Mouse (Mus musculus) intestine, embryonic 15.5 days (tissue): ENCODE results near the gene Pnmal1. TPM values are rescaled to one million over a fixed set of nuclear protein-coding genes. Genes with fewer than 3 reads are reported as not detected.

Source experiments
- ATAC-seq: fragments of 200-750 bp; cut with Nextera tagmentation; 2 replicates; pipeline ENCODE4 v1.8.0; 2017; ENCODE audit warnings: moderate TSS enrichment, moderate library complexity
- H3K27ac ChIP-seq: fragments of 300-500 bp; sonication (generic); 2 replicates; pipeline ENCODE4 v1.5.1; 2015; ENCODE audit warnings: mild to moderate bottlenecking, inconsistent platforms
- H3K27me3 ChIP-seq: fragments of 300-500 bp; sonication (generic); replicated peaks from 2 replicates; pipeline ENCODE4 v1.6.1; 2015; ENCODE audit warnings: inconsistent platforms
- H3K36me3 ChIP-seq: fragments of 300-500 bp; sonication (generic); 2 replicates; pipeline ENCODE4 v1.6.1; 2015; ENCODE audit warnings: inconsistent platforms
- H3K4me1 ChIP-seq: fragments of 300-500 bp; sonication (generic); replicated peaks from 2 replicates; pipeline ENCODE4 v1.6.1; 2015; ENCODE audit warnings: inconsistent platforms
- H3K4me2 ChIP-seq: fragments of 300-500 bp; sonication (generic); replicated peaks from 2 replicates; pipeline ENCODE4 v1.6.1; 2015; ENCODE audit warnings: mild to moderate bottlenecking, inconsistent platforms
- H3K4me3 ChIP-seq: fragments of 300-500 bp; sonication (generic); replicated peaks from 2 replicates; pipeline ENCODE4 v1.5.1; 2015; ENCODE audit warnings: inconsistent platforms
- H3K9ac ChIP-seq: fragments of 300-500 bp; sonication (generic); 2 replicates; pipeline ENCODE4 v1.6.1; 2015; ENCODE audit warnings: inconsistent platforms
- H3K9me3 ChIP-seq: fragments of 300-500 bp; sonication (generic); 2 replicates; pipeline ENCODE4 v1.6.1; 2016; ENCODE audit warnings: inconsistent platforms
- whole genome bisulfite sequencing: fragments of 180-500 bp; shearing (Covaris S2); methylation state at CpG from one replicate; pipeline ENCODE4 v1.1.7; 2015; 5-methylcytosine and 5-hydroxymethylcytosine counted together
- polyA plus RNA-seq: library from polyadenylated mRNA; unstranded; fragments of >200 nt; fragmentation: Nextera tagmentation; extraction: Ambion mirVana; gene quantifications from 2 replicates; pipeline ENCODE4 v1.2.1, GENCODE M21; 2015

Gene Pnmal1
- polyA plus RNA-seq, 1 experiment from 2014 or later: 3.1 TPM

- 62% methylated on average over 8 of the region's 8 CpGs for WGBS
- H3K27ac ChIP-seq: no peak overlapping the region
- H3K36me3 ChIP-seq: no peaks in the 10 kb centered on the region
- H3K4me2 ChIP-seq: no peak overlapping the region
- no peak for ATAC-seq
- H3K9ac ChIP-seq: no peak overlapping the region
- 0 out of 2 replicates have a peak, but pooled peaks cover 4% of the 10 kb centered on the region for H3K4me1 ChIP-seq
- no peak overlapping the region for H3K4me3 ChIP-seq
- no peaks in the 10 kb centered on the region for H3K27me3 ChIP-seq
- H3K9me3 ChIP-seq: no peaks in the 10 kb centered on the region
Measured at GRCm38 (mm10) chr7:16976298-16976697, 16.8 kb downstream of the Pnmal1 start.

DNA sequence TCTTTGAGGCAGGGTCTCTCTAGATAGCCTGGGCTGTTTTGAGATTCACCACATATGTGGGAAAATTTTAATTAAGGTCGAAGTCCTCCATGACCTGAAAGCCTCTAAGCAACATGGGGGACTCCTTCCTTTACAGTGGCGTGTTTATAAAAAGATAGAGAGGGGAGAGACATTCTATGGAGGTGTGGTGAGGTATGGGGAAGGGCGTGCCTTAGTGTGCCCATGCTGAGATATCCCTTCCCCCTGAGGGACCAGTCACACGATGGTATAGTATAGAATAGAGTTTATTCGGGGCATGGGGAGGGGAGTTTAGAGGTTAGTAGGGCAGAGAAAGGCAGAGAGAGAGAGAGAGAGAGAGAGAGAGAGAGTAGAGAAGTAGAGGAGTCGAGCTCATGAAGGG, 18.7 kb downstream of the Pnmal1 start:
- no peak overlapping the region for H3K9ac ChIP-seq
- H3K4me3 ChIP-seq: no peak overlapping the region
- H3K36me3 ChIP-seq: no peaks in the 10 kb centered on the region
- WGBS: 73% methylated on average over 6 of the region's 6 CpGs
- no peaks in the 10 kb centered on the region for H3K27me3 ChIP-seq
- no peaks in the 10 kb centered on the region for H3K9me3 ChIP-seq
- no peak overlapping the region for H3K27ac ChIP-seq
- no peak overlapping the region for H3K4me2 ChIP-seq
- ATAC-seq: no peak
- 0 out of 2 replicates have a peak, but pooled peaks cover 4% of the 10 kb centered on the region for H3K4me1 ChIP-seq

DNA sequence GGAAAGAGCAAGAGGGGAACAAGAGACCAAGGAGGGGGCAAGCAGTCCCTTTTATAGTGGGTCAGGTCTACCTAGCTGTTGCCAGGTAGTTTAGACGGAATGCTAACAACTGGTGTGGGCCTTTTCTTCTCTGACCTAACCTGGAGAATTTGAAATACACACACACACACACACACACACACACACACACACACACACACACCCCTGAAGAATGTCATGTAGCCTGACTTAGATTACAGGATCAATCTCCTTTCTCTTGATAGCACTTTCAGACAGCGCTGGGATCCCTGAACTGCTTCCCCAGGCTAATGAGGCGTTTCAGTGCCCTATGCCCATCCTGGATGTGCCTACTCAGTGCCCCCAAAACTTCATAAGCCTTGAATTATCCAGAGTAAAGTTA, 19.1 kb downstream of the Pnmal1 start:
- Histone ChIP-seq H3K9me3 (no peaks in the 10 kb centered on the region), H3K4me1 (0 out of 2 replicates have a peak, but pooled peaks cover 4% of the 10 kb centered on the region), H3K9ac (no peak overlapping the region), H3K27me3 (no peaks in the 10 kb centered on the region), H3K36me3 (no peaks in the 10 kb centered on the region), H3K4me3 (no peak overlapping the region), H3K27ac (no peak overlapping the region), H3K4me2 (no peak overlapping the region)
- ATAC-seq: no peak
- WGBS: 86% methylated on average over 3 of the region's 3 CpGs

- Histone ChIP-seq H3K4me3 (peak overlapping the region; percentile 23), H3K9ac (no peak overlapping the region), H3K4me2 (peak overlapping the region; percentile 59), H3K27me3 (no peaks in the 10 kb centered on the region), H3K27ac (peak overlapping the region; percentile 75), H3K9me3 (no peaks in the 10 kb centered on the region), H3K36me3 (no peaks in the 10 kb centered on the region), H3K4me1 (0 out of 2 replicates have a peak, but pooled peaks cover 4% of the 10 kb centered on the region)
- 2% methylated on average over 12 of the region's 12 CpGs for WGBS
- ATAC-seq: peak; percentile 60
Measured at GRCm38 (mm10) chr7:16980348-16980747, 20.9 kb downstream of the Pnmal1 start.

DNA sequence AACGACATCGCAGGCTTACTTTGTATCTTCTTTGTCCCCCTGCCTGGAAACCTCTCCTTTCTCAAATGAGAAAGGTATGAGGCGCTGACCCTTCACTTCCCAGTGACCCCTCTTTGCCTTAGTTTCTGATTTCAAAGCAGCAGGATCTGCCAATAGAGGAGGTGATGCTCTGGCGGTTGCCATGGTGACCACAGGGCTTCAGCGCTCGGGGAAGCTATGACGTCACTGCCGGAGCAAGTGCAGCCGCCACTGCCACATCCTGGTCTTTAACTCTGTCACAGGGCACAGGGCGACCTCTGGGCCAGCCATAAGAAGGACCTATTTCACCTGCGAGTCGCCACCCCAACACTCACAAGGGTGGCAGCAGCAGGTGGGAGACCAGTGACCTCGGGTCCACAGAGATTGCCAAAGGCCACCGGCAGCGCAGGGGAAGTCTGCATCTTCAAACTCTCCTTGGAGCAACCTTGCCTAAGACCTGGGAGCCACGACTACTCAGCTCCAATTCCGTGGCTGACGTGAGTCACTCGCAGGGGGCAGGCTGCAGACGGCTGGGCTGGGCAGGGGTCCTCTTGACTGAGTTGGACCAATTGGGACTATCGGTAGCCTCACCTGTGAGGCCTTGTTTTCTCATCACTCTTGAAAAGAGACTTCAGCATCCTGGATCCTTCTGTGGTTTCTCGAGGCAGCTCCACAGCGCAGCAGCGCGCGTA, 23.5 kb downstream of the Pnmal1 start, which contains the start of gene Gm42372:
Gene Gm42372, plus strand, starts transcription at position 228 of the 710 bp plus-strand sequence.
- Histone ChIP-seq H3K9ac (no peak within 1 kb of the TSS), H3K9me3 (no peaks in the 10 kb centered on the region), H3K27ac (no peak within 1 kb of the TSS), H3K27me3 (no peaks in the 10 kb centered on the region), H3K4me1 (peaks cover 10% of the 10 kb centered on the region; the same call in 1 of the 2 replicates), H3K4me2 (peak within 1 kb of the TSS; percentile 28), H3K36me3 (no peaks in the 10 kb centered on the region), H3K4me3 (no peak within 1 kb of the TSS)
- ATAC-seq: no peak
- WGBS: 33% methylated on average over 26 of the region's 26 CpGs

- H3K4me2 ChIP-seq: no peak overlapping the region
- H3K27ac ChIP-seq: peak overlapping the region; percentile 46; the same call in 1 of the 2 replicates
- 44% methylated on average over 7 of the region's 7 CpGs for WGBS
- H3K4me1 ChIP-seq: peaks cover 30% of the 10 kb centered on the region
- H3K9ac ChIP-seq: no peak overlapping the region
- no peaks in the 10 kb centered on the region for H3K36me3 ChIP-seq
- no peaks in the 10 kb centered on the region for H3K27me3 ChIP-seq
- no peak for ATAC-seq
- no peaks in the 10 kb centered on the region for H3K9me3 ChIP-seq
- H3K4me3 ChIP-seq: no peak overlapping the region
Measured at GRCm38 (mm10) chr7:16987541-16988149, 28.2 kb downstream of the Pnmal1 start.

GRCm38 (mm10) chr7:16988405-16988804, 28.9 kb downstream of the Pnmal1 start:
- Histone ChIP-seq H3K36me3 (no peaks in the 10 kb centered on the region), H3K27me3 (no peaks in the 10 kb centered on the region), H3K9ac (no peak overlapping the region), H3K4me1 (peaks cover 33% of the 10 kb centered on the region), H3K27ac (peak overlapping the region; percentile 46), H3K4me2 (no peak overlapping the region), H3K9me3 (no peaks in the 10 kb centered on the region), H3K4me3 (no peak overlapping the region)
- 30% methylated on average over 3 of the region's 3 CpGs for WGBS
- ATAC-seq: no peak

- H3K4me1 ChIP-seq: peaks cover 39% of the 10 kb centered on the region
- 26% methylated on average over 15 of the region's 15 CpGs for WGBS
- H3K4me3 ChIP-seq: no peak overlapping the region
Measured at GRCm38 (mm10) chr7:16990006-16990744, 30.7 kb downstream of the Pnmal1 start.

DNA sequence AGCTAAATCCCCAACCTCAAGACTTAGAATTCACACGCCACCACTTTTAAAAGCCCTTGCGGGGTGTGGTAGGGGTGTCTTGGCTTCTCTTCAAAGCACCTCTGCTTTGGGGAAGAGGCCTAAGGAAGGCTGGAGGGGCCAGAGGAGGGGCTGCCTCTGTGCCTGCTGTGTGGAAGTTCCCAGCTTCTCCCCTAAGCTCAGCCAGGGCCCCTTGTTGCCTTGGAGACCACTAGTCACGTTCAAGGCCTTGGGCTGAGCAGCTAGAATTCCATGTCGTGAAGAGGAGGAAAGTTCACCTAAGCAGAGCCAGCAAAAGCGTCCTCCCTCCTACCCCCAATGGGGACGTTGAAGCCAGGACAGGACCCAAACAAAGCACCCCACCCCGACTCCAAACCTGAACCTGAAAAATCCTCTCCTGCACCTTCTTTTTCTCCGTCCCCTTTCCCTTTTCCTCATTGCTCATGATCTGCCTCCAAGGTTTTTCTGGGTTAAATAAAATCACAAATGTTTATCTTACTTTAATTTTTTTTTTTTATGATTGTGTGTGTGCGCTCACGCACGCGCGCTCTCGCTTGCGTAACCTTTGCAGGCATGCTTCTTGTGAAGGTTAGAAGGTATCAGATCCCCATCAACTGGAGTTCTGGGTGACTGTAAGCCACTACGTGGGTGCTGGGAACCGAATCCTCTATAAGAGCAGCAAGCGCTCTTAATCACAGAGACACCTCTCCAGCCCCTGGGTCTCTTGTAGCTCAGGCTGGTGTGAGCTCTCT, 32.4 kb downstream of the Pnmal1 start:
- Histone ChIP-seq H3K27me3 (no peaks in the 10 kb centered on the region), H3K9me3 (no peaks in the 10 kb centered on the region), H3K4me2 (peak overlapping the region; percentile 45), H3K4me1 (peaks cover 55% of the 10 kb centered on the region), H3K9ac (peak overlapping the region; percentile 31), H3K36me3 (0 out of 2 replicates have a peak, but pooled peaks cover 2% of the 10 kb centered on the region), H3K27ac (peak overlapping the region; percentile 88), H3K4me3 (peak overlapping the region; percentile 0; the same call in 1 of the 2 replicates)
- ATAC-seq: peak; percentile 81
- WGBS: 23% methylated on average over 18 of the region's 18 CpGs

More at GRCm38 (mm10) chr7:16990006-16990744, 30.7 kb downstream of the Pnmal1 start:
- Histone ChIP-seq H3K27me3 (no peaks in the 10 kb centered on the region), H3K9me3 (no peaks in the 10 kb centered on the region), H3K27ac (peak overlapping the region; percentile 59), H3K36me3 (no peaks in the 10 kb centered on the region), H3K4me2 (peak overlapping the region; percentile 37), H3K9ac (no peak overlapping the region)
- ATAC-seq: no peak

DNA sequence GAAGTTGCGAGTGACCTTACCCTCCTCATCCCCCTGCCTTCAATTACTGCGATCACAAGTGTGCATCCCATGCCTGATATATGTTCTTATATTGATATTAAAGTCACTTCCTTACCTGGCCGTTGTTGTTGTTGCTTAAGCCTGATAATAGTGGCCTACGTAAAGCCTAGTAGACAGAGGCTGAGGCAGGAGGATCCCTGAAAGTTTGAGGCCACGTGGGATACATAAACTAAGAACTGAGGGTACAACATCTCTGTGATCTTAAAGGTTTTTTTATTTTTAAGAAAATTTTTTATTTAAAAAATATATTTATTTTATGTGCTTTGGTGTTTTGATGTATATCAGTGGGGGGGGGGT, 33.0 kb downstream of the Pnmal1 start, which contains the start of gene Ccdc8:
Gene Ccdc8, plus strand, starts transcription at position 258 of the 357 bp plus-strand sequence.
- Histone ChIP-seq H3K4me2 (peak within 1 kb of the TSS; percentile 86), H3K36me3 (0 out of 2 replicates have a peak, but pooled peaks cover 2% of the 10 kb centered on the region), H3K9me3 (no peaks in the 10 kb centered on the region), H3K27me3 (no peaks in the 10 kb centered on the region), H3K4me1 (peaks cover 59% of the 10 kb centered on the region), H3K4me3 (peak within 1 kb of the TSS; percentile 59), H3K27ac (peak within 1 kb of the TSS; percentile 92), H3K9ac (peak within 1 kb of the TSS; percentile 80)
- 88% methylated on average over 5 of the region's 5 CpGs for WGBS
- ATAC-seq: no peak

- Histone ChIP-seq H3K9ac (peak overlapping the region; percentile 80), H3K27me3 (no peaks in the 10 kb centered on the region), H3K4me3 (peak overlapping the region; percentile 59), H3K4me2 (peak overlapping the region; percentile 86), H3K36me3 (peaks cover 12% of the 10 kb centered on the region), H3K27ac (peak overlapping the region; percentile 92), H3K4me1 (peaks cover 63% of the 10 kb centered on the region), H3K9me3 (no peaks in the 10 kb centered on the region)
- WGBS: under 1% methylated on average over 27 of the region's 27 CpGs
- ATAC-seq: peak; percentile 90
Measured at GRCm38 (mm10) chr7:16993651-16994399, 34.3 kb downstream of the Pnmal1 start.
